Mouse (Mus musculus) heart, adult 2 months (tissue): Measurements from ENCODE around the gene St6gal2.

Experiments used
- CTCF ChIP-seq: fragments of 200-600 bp; IDR thresholded peaks from 2 replicates; pipeline ENCODE4 v1.8.1; 2022; ENCODE audit warnings: antibody characterized with exemption, mild to moderate bottlenecking, moderate library complexity
- EP300 ChIP-seq: fragments of 200-500 bp; IDR thresholded peaks from 2 replicates; pipeline ENCODE4 v1.6.1; 2011; ENCODE audit warnings: low read depth, low read length, control low read depth; ENCODE audit not compliant: insufficient read depth
- POLR2A ChIP-seq: fragments of 200-500 bp; IDR thresholded peaks from 2 replicates; pipeline ENCODE4 v1.6.1; 2011; ENCODE audit warnings: mild to moderate bottlenecking, low read depth, low read length, control low read depth; ENCODE audit not compliant: insufficient read depth

GRCm38 (mm10) chr17:55468963-55469362, 23.8 kb downstream of the St6gal2 start:
- TF ChIP-seq CTCF (no peak), POLR2A (no peak), EP300 (no peak)
